Mouse (Mus musculus): ENCODE measurements around the gene Ermp1.

Gene Ermp1

GRCm38 (mm10) chr19:29647651-29648549 is at the start of gene Ermp1:
Ermp1 (minus strand) TSS chr19:29648415.
- in situ Hi-C loops (cut with MboI, MseI) = no loop called here

GRCm38 (mm10) chr19:29697245-29697874 is 49.1 kb upstream of the Ermp1 start, which contains the start of gene Mlana:
Mlana (plus strand) TSS chr19:29697824.
- in situ Hi-C loops (cut with MboI, MseI) = no loop called here

GRCm38 (mm10) chr19:29696840-29697239 is 48.6 kb upstream of the Ermp1 start:
- in situ Hi-C loops (cut with MboI, MseI) = no loop called here

- in situ Hi-C loops (cut with MboI, MseI) = no loop called here
These were observed 48.1 kb upstream of the Ermp1 start for GRCm38 (mm10) chr19:29696309-29696708.

GRCm38 (mm10) chr19:29695071-29695470 is 46.9 kb upstream of the Ermp1 start:
- in situ Hi-C loops (cut with MboI, MseI) = no loop called here

- in situ Hi-C loops (cut with MboI, MseI) = no loop called here
These were observed 35.8 kb upstream of the Ermp1 start for GRCm38 (mm10) chr19:29683844-29684540.

GRCm38 (mm10) chr19:29680182-29681152 is 32.3 kb upstream of the Ermp1 start:
- in situ Hi-C loops (cut with MboI, MseI) = no loop called here

GRCm38 (mm10) chr19:29678181-29678778 is 30.1 kb upstream of the Ermp1 start:
- in situ Hi-C loops (cut with MboI, MseI) = no loop called here

- in situ Hi-C loops (cut with MboI, MseI) = no loop called here
These were observed 28.4 kb upstream of the Ermp1 start for GRCm38 (mm10) chr19:29676479-29677193.

GRCm38 (mm10) chr19:29675562-29676078 is 27.4 kb upstream of the Ermp1 start:
- in situ Hi-C loops (cut with MboI, MseI) = no loop called here

- in situ Hi-C loops (cut with MboI, MseI) = no loop called here
These were observed 26.7 kb upstream of the Ermp1 start for GRCm38 (mm10) chr19:29674946-29675345.

GRCm38 (mm10) chr19:29672660-29673059 is 24.4 kb upstream of the Ermp1 start:
- in situ Hi-C loops (cut with MboI, MseI) = no loop called here

GRCm38 (mm10) chr19:29671160-29671559 is 22.9 kb upstream of the Ermp1 start:
- in situ Hi-C loops (cut with MboI, MseI) = no loop called here

GRCm38 (mm10) chr19:29670247-29670646 is 22.0 kb upstream of the Ermp1 start:
- in situ Hi-C loops (cut with MboI, MseI) = no loop called here

GRCm38 (mm10) chr19:29668135-29668534 is 19.9 kb upstream of the Ermp1 start:
- in situ Hi-C loops (cut with MboI, MseI) = loop anchor here in 1 of 2 experiments (5.0 kb wide), 1 partner anchor 144 kb away; the partner anchor contains the start of gene Ranbp6

- in situ Hi-C loops (cut with MboI, MseI) = loop anchor here in 1 of 2 experiments (5.0 kb wide), 1 partner anchor 145 kb away; the partner anchor contains the start of gene Ranbp6
These were observed 18.9 kb upstream of the Ermp1 start for GRCm38 (mm10) chr19:29666965-29667594.

GRCm38 (mm10) chr19:29666164-29666563 is 17.9 kb upstream of the Ermp1 start:
- in situ Hi-C loops (cut with MboI, MseI) = loop anchor here in 1 of 2 experiments (5.0 kb wide), 1 partner anchor 146 kb away; the partner anchor contains the start of gene Ranbp6

GRCm38 (mm10) chr19:29664934-29665333 is 16.7 kb upstream of the Ermp1 start:
- in situ Hi-C loops (cut with MboI, MseI) = loop anchor here in 1 of 2 experiments (5.0 kb wide), 1 partner anchor 147 kb away; the partner anchor contains the start of gene Ranbp6

GRCm38 (mm10) chr19:29663780-29664179 is 15.6 kb upstream of the Ermp1 start:
- in situ Hi-C loops (cut with MboI, MseI) = no loop called here

Measured in T-helper 17 cell (primary cell).